Mouse (Mus musculus) lung, embryonic 14.5 days (tissue): ENCODE results near the gene Myo1e. TPM values are rescaled to one million over a fixed set of nuclear protein-coding genes. Genes with fewer than 3 reads are reported as not detected.

Experiments used
- ATAC-seq: fragments of 200-750 bp; cut with Nextera tagmentation; 2 replicates; pipeline ENCODE4 v1.8.0; 2017; ENCODE audit warnings: mild to moderate bottlenecking, moderate TSS enrichment, moderate library complexity; ENCODE audit not compliant: insufficient read depth
- DNase-seq: peaks from one replicate; pipeline ENCODE4 v3.0.0-alpha.2; 2015
- H3K27ac ChIP-seq: fragments of 300-500 bp; sonication (generic); 2 replicates; pipeline ENCODE4 v1.5.1; 2014; ENCODE audit warnings: low read depth, mild to moderate bottlenecking, moderate library complexity
- H3K27me3 ChIP-seq: fragments of 300-500 bp; sonication (generic); 2 replicates; pipeline ENCODE4 v1.6.1; 2014; ENCODE audit warnings: low read length, control low read depth; ENCODE audit not compliant: insufficient read depth
- H3K36me3 ChIP-seq: fragments of 300-500 bp; sonication (generic); 2 replicates; pipeline ENCODE4 v1.6.1; 2014; ENCODE audit warnings: control low read depth; ENCODE audit not compliant: insufficient read depth
- H3K4me1 ChIP-seq: fragments of 300-500 bp; sonication (generic); 2 replicates; pipeline ENCODE4 v1.6.1; 2014; ENCODE audit warnings: antibody characterized with exemption, control low read depth; ENCODE audit not compliant: insufficient read depth
- H3K4me2 ChIP-seq: fragments of 300-500 bp; sonication (generic); 2 replicates; pipeline ENCODE4 v1.6.1; 2014; ENCODE audit warnings: mild to moderate bottlenecking
- H3K4me3 ChIP-seq: fragments of 300-500 bp; sonication (generic); 2 replicates; pipeline ENCODE4 v1.5.1; 2014; ENCODE audit warnings: low read depth, low read length
- H3K9ac ChIP-seq: fragments of 300-500 bp; sonication (generic); 2 replicates; pipeline ENCODE4 v1.6.1; 2014
- H3K9me3 ChIP-seq: fragments of 300-500 bp; sonication (generic); 2 replicates; pipeline ENCODE4 v1.6.1; 2016; ENCODE audit warnings: low read depth, low read length, control low read depth
- CTCF ChIP-seq: IDR thresholded peaks from 2 replicates; pipeline ENCODE4 v1.5.1; 2016; ENCODE audit warnings: antibody characterized with exemption, low read depth
- WGBS: fragments of 180-500 bp; shearing (Covaris S2); extraction: QIAGEN DNeasy Blood & Tissue Kit; methylation state at CpG from one replicate; pipeline ENCODE4 v1.1.7; 2014; 5-methylcytosine and 5-hydroxymethylcytosine counted together
- polyA plus RNA-seq: library from polyadenylated mRNA; unstranded; fragments of >200 nt; fragmentation: Nextera tagmentation; extraction: Ambion mirVana; gene quantifications from 2 replicates; pipeline ENCODE4 v1.2.1, GENCODE M21; 2014

Myo1e gene
- polyA plus RNA-seq, 1 experiment from 2014 or later: 31.4 TPM

- H3K4me2 ChIP-seq: no peak overlapping the region
- peak; percentile 52 for DNase-seq
- ATAC-seq: peak; percentile 62; the same call in 1 of the 2 replicates
Measured at GRCm38 (mm10) chr9:70220461-70221170, 13.5 kb downstream of the Myo1e start.

GRCm38 (mm10) chr9:70223142-70223541, 16.0 kb downstream of the Myo1e start:
- Histone ChIP-seq H3K36me3 (no peaks in the 10 kb centered on the region), H3K4me1 (peaks cover 10% of the 10 kb centered on the region), H3K4me2 (no peak overlapping the region), H3K9ac (no peak overlapping the region), H3K9me3 (no peaks in the 10 kb centered on the region), H3K27ac (no peak overlapping the region), H3K27me3 (no peaks in the 10 kb centered on the region), H3K4me3 (no peak overlapping the region)
- 69% methylated on average over 4 of the region's 4 CpGs for WGBS
- TF ChIP-seq CTCF: no peak
- DNase-seq (no peak), ATAC-seq (no peak)

More at GRCm38 (mm10) chr9:70220461-70221170, 13.5 kb downstream of the Myo1e start:
- Histone ChIP-seq H3K4me1 (peaks cover 10% of the 10 kb centered on the region), H3K9ac (no peak overlapping the region), H3K27me3 (no peaks in the 10 kb centered on the region), H3K36me3 (no peaks in the 10 kb centered on the region), H3K4me3 (no peak overlapping the region), H3K9me3 (no peaks in the 10 kb centered on the region), H3K27ac (no peak overlapping the region; the same call in 1 of the 2 replicates)
- TF ChIP-seq CTCF: no peak
- WGBS: 39% methylated on average over 7 of the region's 7 CpGs

GRCm38 (mm10) chr9:70224046-70224445, 16.9 kb downstream of the Myo1e start:
- no peak overlapping the region for H3K9ac ChIP-seq
- no peaks in the 10 kb centered on the region for H3K9me3 ChIP-seq
- WGBS: 63% methylated on average over 4 of the region's 4 CpGs
- H3K36me3 ChIP-seq: no peaks in the 10 kb centered on the region
- ATAC-seq: no peak
- no peak overlapping the region for H3K27ac ChIP-seq
- H3K27me3 ChIP-seq: no peaks in the 10 kb centered on the region
- no peak overlapping the region for H3K4me2 ChIP-seq
- H3K4me1 ChIP-seq: peaks cover 10% of the 10 kb centered on the region
- DNase-seq: peak; percentile 46
- no peak for TF ChIP-seq CTCF
- H3K4me3 ChIP-seq: no peak overlapping the region

GRCm38 (mm10) chr9:70226359-70226758, 19.2 kb downstream of the Myo1e start:
- 87% methylated on average over 4 of the region's 4 CpGs for WGBS
- ATAC-seq: no peak

GRCm38 (mm10) chr9:70229823-70230222, 22.7 kb downstream of the Myo1e start:
- H3K4me3 ChIP-seq: no peak overlapping the region
- no peaks in the 10 kb centered on the region; the same call in 1 of the 2 replicates for H3K4me1 ChIP-seq
- H3K27ac ChIP-seq: 0 out of 2 replicates have a peak overlapping the region, but pooled peaks have one; percentile 60
- ATAC-seq (peak; percentile 74; the same call in 1 of the 2 replicates), DNase-seq (peak; percentile 47)
- no peaks in the 10 kb centered on the region for H3K36me3 ChIP-seq
- H3K27me3 ChIP-seq: no peaks in the 10 kb centered on the region
- TF ChIP-seq CTCF: no peak
- H3K9ac ChIP-seq: no peak overlapping the region
- no peaks in the 10 kb centered on the region for H3K9me3 ChIP-seq
- WGBS: 51% methylated on average over 8 of the region's 8 CpGs
- H3K4me2 ChIP-seq: no peak overlapping the region

More at GRCm38 (mm10) chr9:70226359-70226758, 19.2 kb downstream of the Myo1e start:
- H3K4me2 ChIP-seq: no peak overlapping the region
- H3K4me3 ChIP-seq: no peak overlapping the region
- H3K4me1 ChIP-seq: peaks cover 7% of the 10 kb centered on the region
- no peaks in the 10 kb centered on the region for H3K36me3 ChIP-seq
- no peak overlapping the region for H3K27ac ChIP-seq
- H3K9ac ChIP-seq: no peak overlapping the region
- DNase-seq: no peak
- H3K27me3 ChIP-seq: no peaks in the 10 kb centered on the region
- TF ChIP-seq CTCF: no peak
- no peaks in the 10 kb centered on the region for H3K9me3 ChIP-seq

GRCm38 (mm10) chr9:70232044-70233010, 25.2 kb downstream of the Myo1e start:
- ATAC-seq: no peak
- Histone ChIP-seq H3K9ac (no peak overlapping the region), H3K9me3 (no peaks in the 10 kb centered on the region), H3K4me3 (no peak overlapping the region), H3K27ac (no peak overlapping the region), H3K27me3 (no peaks in the 10 kb centered on the region), H3K4me1 (no peaks in the 10 kb centered on the region; the same call in 1 of the 2 replicates), H3K4me2 (no peak overlapping the region), H3K36me3 (no peaks in the 10 kb centered on the region)
- no peak for TF ChIP-seq CTCF
- WGBS: 72% methylated on average over 10 of the region's 10 CpGs
- no peak for DNase-seq

GRCm38 (mm10) chr9:70237136-70237535, 30.0 kb downstream of the Myo1e start:
- H3K9ac ChIP-seq: no peak overlapping the region
- DNase-seq (no peak), ATAC-seq (no peak)
- no peaks in the 10 kb centered on the region for H3K36me3 ChIP-seq
- TF ChIP-seq CTCF: no peak
- peaks cover 13% of the 10 kb centered on the region; the same call in 1 of the 2 replicates for H3K4me1 ChIP-seq
- H3K4me2 ChIP-seq: no peak overlapping the region
- H3K27ac ChIP-seq: no peak overlapping the region; the same call in 1 of the 2 replicates
- H3K9me3 ChIP-seq: no peaks in the 10 kb centered on the region
- no peak overlapping the region for H3K4me3 ChIP-seq
- WGBS: 38% methylated on average over 3 of the region's 3 CpGs
- H3K27me3 ChIP-seq: no peaks in the 10 kb centered on the region
